Mouse (Mus musculus) liver, embryonic 13.5 days (tissue): ENCODE measurements at regions not wholly inside any gene's neighbourhood (a gene's known extent, or its start where the extent isn't known, plus 50 kb on each side); places are given as distances from the start of the nearest gene placed in this dataset.

Source experiments
- ATAC-seq: fragments of 200-750 bp; cut with Nextera tagmentation; 2 replicates; pipeline ENCODE4 v1.8.0; 2017; ENCODE audit warnings: low read depth, mild to moderate bottlenecking, moderate number of reproducible peaks, moderate library complexity
- DNase-seq: peaks from one replicate; pipeline ENCODE4 v3.0.0; 2022
- H3K27ac ChIP-seq: fragments of 300-500 bp; sonication (generic); 2 replicates; pipeline ENCODE4 v1.5.1; 2015; ENCODE audit warnings: moderate library complexity, mild to moderate bottlenecking, inconsistent platforms
- H3K27me3 ChIP-seq: fragments of 300-500 bp; sonication (generic); 2 replicates; pipeline ENCODE4 v1.6.1; 2015; ENCODE audit warnings: mild to moderate bottlenecking, inconsistent platforms
- H3K36me3 ChIP-seq: fragments of 300-500 bp; sonication (generic); 2 replicates; pipeline ENCODE4 v1.6.1; 2015; ENCODE audit warnings: mild to moderate bottlenecking, inconsistent platforms
- H3K4me1 ChIP-seq: fragments of 300-500 bp; sonication (generic); replicated peaks from 2 replicates; pipeline ENCODE4 v1.6.1; 2015; ENCODE audit warnings: inconsistent platforms
- H3K4me2 ChIP-seq: fragments of 300-500 bp; sonication (generic); 2 replicates; pipeline ENCODE4 v1.6.1; 2015; ENCODE audit warnings: inconsistent platforms, mild to moderate bottlenecking, moderate library complexity
- H3K4me3 ChIP-seq: fragments of 300-500 bp; sonication (generic); replicated peaks from 2 replicates; pipeline ENCODE4 v1.5.1; 2015; ENCODE audit warnings: mild to moderate bottlenecking, inconsistent platforms
- H3K9ac ChIP-seq: fragments of 300-500 bp; sonication (generic); 2 replicates; pipeline ENCODE4 v1.6.1; 2015; ENCODE audit warnings: mild to moderate bottlenecking, inconsistent platforms
- H3K9me3 ChIP-seq: fragments of 300-500 bp; sonication (generic); replicated peaks from 2 replicates; pipeline ENCODE4 v1.6.1; 2016; ENCODE audit warnings: inconsistent platforms
- WGBS: fragments of 180-500 bp; shearing (Covaris S2); methylation state at CpG from one replicate; pipeline ENCODE4 v1.1.7; 2015; ENCODE audit not compliant: insufficient replicate concordance; 5-methylcytosine and 5-hydroxymethylcytosine counted together

DNA sequence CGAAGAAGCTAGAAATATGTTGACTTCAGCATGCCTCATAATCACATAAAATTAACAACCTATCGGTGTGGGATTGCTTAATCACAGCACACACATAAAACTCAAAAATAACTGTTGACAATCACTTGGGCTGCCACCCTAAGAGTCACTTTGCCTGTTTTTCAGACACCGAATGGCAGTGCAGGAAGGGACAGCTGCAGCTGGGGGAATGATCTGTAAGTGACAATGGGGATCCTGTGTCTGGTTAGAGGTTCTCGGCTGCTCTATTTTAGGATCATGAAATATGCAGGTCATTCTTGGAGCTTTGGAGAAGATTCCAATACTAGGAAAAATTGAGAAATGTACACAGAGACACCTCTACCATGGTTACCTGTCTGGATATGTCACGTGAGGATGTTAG lies 54.4 kb upstream of the Tcf12 start:
- H3K27ac ChIP-seq: no peak overlapping the region
- peaks cover 14% of the 10 kb centered on the region for H3K4me1 ChIP-seq
- H3K36me3 ChIP-seq: no peaks in the 10 kb centered on the region
- DNase-seq: no peak
- no peaks in the 10 kb centered on the region for H3K9me3 ChIP-seq
- WGBS: 62% methylated on average over 5 of the region's 5 CpGs
- no peak overlapping the region for H3K9ac ChIP-seq
- no peak overlapping the region for H3K4me3 ChIP-seq
- H3K4me2 ChIP-seq: no peak overlapping the region
- ATAC-seq: no peak
- no peaks in the 10 kb centered on the region for H3K27me3 ChIP-seq

DNA sequence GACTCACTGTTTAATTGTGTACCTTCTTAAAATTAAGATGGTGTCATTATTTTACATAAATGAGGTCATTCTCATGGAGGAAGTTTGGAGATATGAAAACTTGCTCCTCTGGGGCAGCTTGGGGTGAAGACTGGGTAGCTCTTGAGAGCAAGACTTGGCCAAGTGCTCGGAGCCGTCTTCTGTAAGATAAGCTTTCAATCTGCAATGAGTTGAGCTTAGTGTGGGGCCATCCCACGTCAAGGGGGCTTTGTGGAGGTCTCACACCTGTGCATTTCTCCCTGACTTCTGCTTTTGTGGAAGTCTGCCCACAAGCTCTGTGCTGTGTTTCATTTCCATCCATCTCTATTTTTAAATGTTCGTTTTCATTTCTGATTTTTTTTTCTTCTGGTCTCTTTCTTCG lies 54.9 kb upstream of the Tcf12 start:
- H3K4me1 ChIP-seq: peaks cover 14% of the 10 kb centered on the region
- H3K4me3 ChIP-seq: no peak overlapping the region
- no peaks in the 10 kb centered on the region for H3K9me3 ChIP-seq
- no peak for DNase-seq
- 45% methylated on average over 5 of the region's 5 CpGs for WGBS
- ATAC-seq: no peak
- no peak overlapping the region for H3K9ac ChIP-seq
- no peak overlapping the region for H3K4me2 ChIP-seq
- no peak overlapping the region for H3K27ac ChIP-seq
- H3K27me3 ChIP-seq: no peaks in the 10 kb centered on the region
- no peaks in the 10 kb centered on the region for H3K36me3 ChIP-seq

DNA sequence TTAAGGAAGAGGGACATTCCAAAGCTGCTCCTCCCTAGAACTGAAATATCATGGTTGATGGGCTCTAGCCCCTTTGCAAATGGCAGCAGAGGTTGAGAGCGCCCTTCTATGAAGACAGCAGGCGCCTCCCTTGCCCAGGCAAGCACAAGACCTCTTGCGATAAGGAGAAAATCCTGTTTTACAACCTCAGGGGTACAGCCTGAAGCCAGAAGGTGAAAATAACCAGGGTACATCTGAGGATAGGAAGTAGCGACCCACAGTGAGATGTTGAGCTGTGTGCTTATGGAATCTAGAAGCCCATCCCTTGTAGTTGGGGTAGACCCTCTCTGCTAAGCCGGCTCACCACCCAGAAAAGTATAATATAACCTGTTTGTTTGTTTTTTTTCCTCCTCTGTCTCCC lies 57.6 kb upstream of the Tcf12 start:
- Histone ChIP-seq H3K4me2 (peak overlapping the region; percentile 62), H3K4me3 (peak overlapping the region; percentile 48; the same call in 1 of the 2 replicates), H3K4me1 (peaks cover 14% of the 10 kb centered on the region), H3K9me3 (no peaks in the 10 kb centered on the region), H3K9ac (peak overlapping the region; percentile 53; the same call in 1 of the 2 replicates), H3K36me3 (no peaks in the 10 kb centered on the region), H3K27me3 (no peaks in the 10 kb centered on the region), H3K27ac (no peak overlapping the region)
- DNase-seq (no peak), ATAC-seq (no peak)
- 58% methylated on average over 5 of the region's 5 CpGs for WGBS

DNA sequence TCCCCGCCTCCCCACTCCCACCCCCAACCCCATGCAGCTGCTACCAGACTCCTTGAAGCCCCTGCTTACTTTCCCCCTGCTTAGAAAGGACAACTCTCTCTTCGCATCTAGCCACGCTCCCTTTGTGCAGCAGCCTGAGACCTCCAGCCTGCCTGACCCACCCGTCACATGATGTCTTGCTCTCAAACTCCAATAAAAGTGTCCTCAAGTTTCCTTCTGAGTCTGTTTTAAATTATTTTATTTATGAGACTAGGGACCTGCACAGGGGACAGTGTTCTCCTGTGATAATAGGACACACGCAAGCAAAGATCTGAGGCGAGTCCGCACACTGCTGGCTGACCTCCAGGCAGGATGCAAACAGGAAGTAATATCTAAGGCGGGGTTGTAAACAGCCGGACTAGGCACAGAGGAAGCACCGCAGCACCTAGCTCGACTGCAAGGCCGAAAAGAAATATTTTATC lies 58.1 kb upstream of the Tcf12 start:
- H3K9ac ChIP-seq: peak overlapping the region; percentile 53
- ATAC-seq (peak; percentile 70), DNase-seq (peak; percentile 30)
- H3K27ac ChIP-seq: no peak overlapping the region
- H3K4me1 ChIP-seq: peaks cover 14% of the 10 kb centered on the region
- H3K36me3 ChIP-seq: no peaks in the 10 kb centered on the region
- 7% methylated on average over 12 of the region's 12 CpGs for WGBS
- peak overlapping the region; percentile 48 for H3K4me3 ChIP-seq
- H3K9me3 ChIP-seq: no peaks in the 10 kb centered on the region
- no peaks in the 10 kb centered on the region for H3K27me3 ChIP-seq
- peak overlapping the region; percentile 62 for H3K4me2 ChIP-seq

DNA sequence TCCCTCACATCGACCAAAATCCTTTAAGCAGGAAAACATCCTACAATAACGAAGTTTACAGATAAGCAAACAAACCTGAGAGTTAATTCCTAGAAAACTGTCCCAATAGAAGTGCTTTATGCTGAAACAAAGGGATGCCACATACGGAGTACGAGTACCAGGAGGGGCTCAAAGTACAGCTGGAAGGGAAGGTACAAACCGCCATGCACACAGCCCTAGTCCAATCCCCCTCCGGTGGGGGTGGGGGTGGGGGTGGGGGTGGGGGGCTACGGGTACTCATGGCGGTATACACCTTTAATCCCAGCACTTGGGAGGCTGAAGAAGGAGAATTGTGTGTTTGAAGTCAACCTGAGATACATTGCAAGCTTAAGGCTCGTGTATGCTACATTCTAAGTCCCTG lies 58.6 kb upstream of the Tcf12 start:
- H3K9ac ChIP-seq: peak overlapping the region; percentile 53
- H3K4me3 ChIP-seq: peak overlapping the region; percentile 48
- peaks cover 14% of the 10 kb centered on the region for H3K4me1 ChIP-seq
- no peak overlapping the region for H3K27ac ChIP-seq
- no peaks in the 10 kb centered on the region for H3K36me3 ChIP-seq
- no peak for DNase-seq
- no peaks in the 10 kb centered on the region for H3K9me3 ChIP-seq
- peak overlapping the region; percentile 62 for H3K4me2 ChIP-seq
- 9% methylated on average over 9 of the region's 9 CpGs for WGBS
- no peaks in the 10 kb centered on the region for H3K27me3 ChIP-seq
- no peak for ATAC-seq

DNA sequence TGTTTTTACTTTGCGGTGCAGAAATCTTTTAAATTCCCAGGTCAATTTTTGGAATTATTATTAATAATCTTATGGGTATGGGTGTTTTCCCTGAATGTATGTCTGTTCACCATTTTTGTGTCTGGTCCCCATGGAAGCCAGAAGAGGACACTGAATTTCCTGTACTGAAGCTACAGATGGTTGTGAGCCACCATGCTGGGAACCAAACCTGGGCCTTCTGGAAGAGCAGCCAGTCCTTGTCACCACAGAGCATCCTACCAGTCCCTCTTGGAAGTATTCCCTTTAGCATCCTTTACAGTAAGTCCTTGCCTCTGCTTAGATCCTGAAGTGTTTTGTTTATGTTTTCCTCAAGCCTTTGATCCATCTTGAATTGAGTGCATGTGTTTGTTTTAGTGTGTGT lies 60.7 kb upstream of the Tcf12 start:
- Histone ChIP-seq H3K9ac (no peak overlapping the region), H3K27me3 (no peaks in the 10 kb centered on the region), H3K4me1 (peaks cover 14% of the 10 kb centered on the region), H3K27ac (no peak overlapping the region), H3K4me2 (no peak overlapping the region), H3K36me3 (no peaks in the 10 kb centered on the region), H3K4me3 (no peak overlapping the region), H3K9me3 (no peaks in the 10 kb centered on the region)
- ATAC-seq (no peak), DNase-seq (no peak)
- 87% methylated on average over 1 of the region's 1 CpGs for WGBS

DNA sequence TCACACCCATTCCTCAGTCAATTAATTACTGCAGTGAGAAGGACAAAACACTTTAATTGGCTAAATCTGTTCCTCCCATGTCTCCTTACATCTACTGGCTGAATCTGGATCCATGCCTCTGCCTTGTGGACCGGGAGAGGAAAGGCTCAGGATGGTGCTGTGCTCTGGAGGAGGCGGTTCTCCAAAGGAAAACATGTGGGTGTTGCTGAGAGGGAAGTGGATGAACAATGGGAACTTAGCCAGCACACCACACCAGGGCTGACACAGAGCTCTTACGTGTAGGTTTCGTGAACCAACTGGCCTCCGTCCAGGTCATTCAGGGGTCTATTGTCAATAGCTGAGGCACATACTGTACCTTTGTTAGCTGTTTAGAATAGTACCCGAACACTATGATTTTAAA lies 69.3 kb upstream of the Tcf12 start:
- Histone ChIP-seq H3K27ac (no peak overlapping the region), H3K9me3 (no peaks in the 10 kb centered on the region), H3K9ac (no peak overlapping the region), H3K4me2 (no peak overlapping the region), H3K4me1 (no peaks in the 10 kb centered on the region), H3K4me3 (no peak overlapping the region), H3K27me3 (no peaks in the 10 kb centered on the region), H3K36me3 (no peaks in the 10 kb centered on the region)
- ATAC-seq: no peak
- no peak for DNase-seq
- 68% methylated on average over 6 of the region's 6 CpGs for WGBS

DNA sequence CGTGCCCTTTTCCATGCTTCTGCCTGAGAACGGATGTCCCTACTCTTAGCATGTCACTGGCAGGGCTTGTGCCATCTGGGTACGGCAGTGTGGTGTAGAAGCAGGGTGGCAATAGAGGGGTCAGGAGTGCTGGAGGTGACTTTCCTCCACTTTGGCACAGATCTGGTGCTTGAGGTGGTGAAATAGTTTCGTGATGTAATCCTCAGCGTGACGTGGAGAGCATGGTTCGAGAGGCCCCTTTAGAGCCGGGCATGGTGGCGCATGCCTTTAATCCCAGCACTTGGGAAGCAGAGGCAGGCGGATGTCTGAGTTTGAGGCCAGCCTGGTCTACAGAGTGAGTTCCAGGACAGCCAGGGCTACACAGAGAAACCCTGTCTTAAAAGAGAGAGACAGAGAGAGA lies 71.7 kb upstream of the Tcf12 start:
- H3K27me3 ChIP-seq: no peaks in the 10 kb centered on the region
- H3K9me3 ChIP-seq: no peaks in the 10 kb centered on the region
- ATAC-seq (no peak), DNase-seq (no peak)
- H3K36me3 ChIP-seq: no peaks in the 10 kb centered on the region
- H3K4me3 ChIP-seq: no peak overlapping the region
- H3K27ac ChIP-seq: no peak overlapping the region
- WGBS: 78% methylated on average over 10 of the region's 10 CpGs
- H3K4me2 ChIP-seq: no peak overlapping the region
- H3K9ac ChIP-seq: no peak overlapping the region
- H3K4me1 ChIP-seq: no peaks in the 10 kb centered on the region

DNA sequence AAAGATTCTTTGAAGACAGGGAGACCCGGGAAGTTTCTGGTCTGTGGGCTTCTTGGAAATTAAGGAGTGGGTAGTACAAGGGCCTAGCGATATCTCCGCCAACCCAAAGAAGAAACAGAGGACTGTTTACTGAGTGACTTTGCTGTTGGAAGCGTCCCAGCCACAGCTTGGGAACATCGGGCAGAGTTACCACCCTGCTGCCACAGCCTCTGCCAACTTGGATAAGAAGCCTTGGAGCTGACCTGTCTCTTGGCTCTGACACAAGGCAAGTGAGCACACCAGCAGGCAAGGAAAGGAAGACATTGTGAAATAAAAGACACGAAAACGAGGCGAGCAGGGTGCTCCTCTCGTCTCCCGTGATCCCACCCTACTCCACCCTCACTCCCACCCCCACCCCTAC lies 72.3 kb upstream of the Tcf12 start:
- WGBS: 69% methylated on average over 10 of the region's 10 CpGs
- Histone ChIP-seq H3K4me2 (no peak overlapping the region), H3K4me1 (no peaks in the 10 kb centered on the region), H3K9ac (no peak overlapping the region), H3K4me3 (no peak overlapping the region), H3K9me3 (no peaks in the 10 kb centered on the region), H3K27me3 (no peaks in the 10 kb centered on the region), H3K27ac (no peak overlapping the region), H3K36me3 (no peaks in the 10 kb centered on the region)
- ATAC-seq: no peak
- DNase-seq: no peak

DNA sequence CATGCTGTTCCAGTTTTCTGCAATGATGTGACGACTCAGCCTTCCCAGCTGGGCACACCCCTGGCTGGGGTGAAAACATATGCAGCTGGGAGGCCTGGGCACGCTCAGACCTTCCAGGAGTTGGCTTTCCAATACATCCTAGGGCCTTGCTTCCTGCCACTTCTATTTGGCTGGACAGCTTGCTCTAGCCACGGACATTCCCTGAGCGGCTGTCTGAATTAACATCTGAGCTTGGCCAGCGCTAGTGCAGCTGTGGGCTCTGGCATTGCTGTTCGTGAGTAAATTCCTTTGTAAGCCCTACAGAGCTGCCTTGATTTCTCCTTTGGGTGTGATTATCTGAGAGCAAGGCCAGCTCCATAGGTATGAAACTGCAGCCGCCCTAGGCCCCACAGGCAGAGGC lies 78.2 kb upstream of the Tcf12 start:
- Histone ChIP-seq H3K9ac (no peak overlapping the region), H3K4me2 (no peak overlapping the region), H3K27ac (no peak overlapping the region), H3K36me3 (no peaks in the 10 kb centered on the region), H3K4me3 (no peak overlapping the region), H3K9me3 (no peaks in the 10 kb centered on the region), H3K4me1 (no peaks in the 10 kb centered on the region), H3K27me3 (no peaks in the 10 kb centered on the region)
- DNase-seq: no peak
- no peak for ATAC-seq
- 68% methylated on average over 7 of the region's 7 CpGs for WGBS

DNA sequence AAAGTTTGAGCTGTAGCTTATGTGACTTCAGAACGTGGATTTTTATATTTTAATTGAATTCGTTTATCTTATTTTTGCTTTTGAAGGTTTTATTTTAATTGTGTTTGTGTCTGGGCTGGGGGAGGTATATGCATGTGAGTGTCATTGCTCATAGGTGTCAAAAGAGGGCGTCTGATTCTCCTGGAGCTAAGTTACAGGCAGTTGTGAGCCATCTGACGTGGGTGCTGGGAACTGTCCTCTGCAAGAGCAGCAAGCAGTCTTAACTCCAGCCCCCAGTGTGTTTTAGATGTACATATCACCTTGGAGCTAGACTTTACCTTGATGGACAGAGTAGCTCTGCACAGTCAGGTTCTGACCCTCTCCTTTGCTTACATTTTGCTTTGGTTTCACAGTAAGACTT lies 79.0 kb upstream of the Tcf12 start:
- no peak for ATAC-seq

DNA sequence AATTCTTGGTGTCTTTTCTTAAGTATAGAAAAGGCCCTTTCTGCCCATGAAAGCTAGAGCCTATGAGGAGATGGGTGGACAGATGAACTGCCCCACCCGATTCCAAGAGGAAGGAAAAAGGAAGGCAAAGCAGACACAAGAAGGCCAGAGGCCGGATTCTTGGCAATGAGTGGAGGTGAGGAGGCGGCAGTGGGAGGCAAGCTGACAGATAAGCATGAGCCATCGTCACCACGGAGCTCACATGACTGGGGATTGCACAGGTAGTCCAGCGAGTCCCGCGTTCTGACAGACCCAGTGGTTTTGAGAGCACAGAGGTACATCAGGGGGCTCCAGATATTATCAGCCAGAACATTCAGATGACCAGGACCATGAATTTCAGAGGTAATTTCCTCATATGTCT lies 79.4 kb upstream of the Tcf12 start:
- Histone ChIP-seq H3K36me3 (no peaks in the 10 kb centered on the region), H3K4me1 (no peaks in the 10 kb centered on the region), H3K27me3 (no peaks in the 10 kb centered on the region), H3K9me3 (no peaks in the 10 kb centered on the region), H3K27ac (no peak overlapping the region), H3K4me2 (no peak overlapping the region), H3K9ac (no peak overlapping the region), H3K4me3 (no peak overlapping the region)
- ATAC-seq (no peak), DNase-seq (no peak)
- WGBS: 71% methylated on average over 8 of the region's 8 CpGs

More for the DNA sequence above, 79.0 kb upstream of the Tcf12 start:
- H3K36me3 ChIP-seq: no peaks in the 10 kb centered on the region
- H3K9me3 ChIP-seq: no peaks in the 10 kb centered on the region
- no peak overlapping the region for H3K9ac ChIP-seq
- no peak overlapping the region for H3K4me2 ChIP-seq
- no peak overlapping the region for H3K27ac ChIP-seq
- WGBS: 62% methylated on average over 4 of the region's 4 CpGs
- H3K4me1 ChIP-seq: no peaks in the 10 kb centered on the region
- DNase-seq: no peak
- no peaks in the 10 kb centered on the region for H3K27me3 ChIP-seq
- H3K4me3 ChIP-seq: no peak overlapping the region
